Mouse (Mus musculus): ENCODE data around the gene Ece2.

GRCm38 (mm10) chr16:20596687-20597441 lies 32.8 kb upstream of the Ece2 start:
- TF ChIP-seq CTCF (conservative IDR thresholded peaks at IDR 0.05; ENCODE audit: low read length) (no peak), NANOG (IDR thresholded peaks at IDR 0.05; ENCODE audit: borderline replicate concordance, low read length) (no peak), POU5F1 (IDR thresholded peaks at IDR 0.05; ENCODE audit: borderline replicate concordance, low read length) (no peak)

All from E14TG2a.4 (cell line).